Mouse (Mus musculus) kidney, adult 9 months (tissue): ENCODE results near the gene Eva1a.
A peak's percentile ranks its signal among the peaks of the same experiment; 100 is the strongest.

Experiments
- DNase-seq: peaks from one replicate; pipeline ENCODE4 v3.0.0; 2022

Eva1a gene

GRCm38 (mm10) chr6:82066515-82067081 lies 25.8 kb downstream of the Eva1a start:
- DNase-seq: no peak

- DNase-seq: peak; percentile 37
These were observed 29.6 kb downstream of the Eva1a start for GRCm38 (mm10) chr6:82070459-82070858.

- peak; percentile 96 for DNase-seq
These were observed 32.2 kb downstream of the Eva1a start for GRCm38 (mm10) chr6:82073011-82073410.

DNA sequence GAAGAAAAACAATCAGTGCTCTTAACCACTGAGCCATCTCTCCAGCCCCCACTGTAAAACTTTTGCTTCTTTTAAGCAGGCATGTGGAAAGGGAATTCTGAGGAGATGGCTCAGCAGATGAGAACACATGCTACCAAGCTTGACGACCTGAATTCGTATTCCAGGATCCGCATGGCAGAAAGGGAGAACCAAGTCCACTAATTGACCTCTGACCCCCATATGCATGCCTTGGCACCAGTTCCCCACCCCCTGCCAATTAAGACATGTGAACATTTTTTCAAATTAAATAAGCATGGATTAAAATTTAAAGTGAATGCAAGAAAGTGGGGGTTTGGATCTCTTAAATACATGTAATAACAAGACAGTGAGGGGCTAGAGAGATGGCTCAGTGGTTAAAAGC lies 32.7 kb downstream of the Eva1a start:
- peak; percentile 86 for DNase-seq

DNA sequence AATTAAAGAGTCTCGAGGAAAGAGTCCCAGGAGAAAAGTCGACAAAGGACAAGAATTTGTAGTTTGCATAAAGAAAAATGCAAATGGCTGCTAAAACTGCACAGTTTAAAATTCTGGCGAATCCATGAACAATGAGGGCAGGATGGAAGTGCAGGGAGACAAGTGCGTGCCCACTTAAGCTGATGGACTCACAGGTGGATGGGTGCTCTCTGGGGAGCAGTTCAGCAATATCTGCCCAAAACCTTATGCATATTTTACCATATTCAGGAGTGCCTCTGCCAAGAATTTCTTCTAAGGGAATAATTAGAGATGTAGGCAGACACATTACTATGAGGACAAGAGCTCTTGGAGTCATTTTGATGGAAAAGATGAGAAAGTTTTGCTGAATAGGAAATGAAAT lies 35.5 kb downstream of the Eva1a start:
- DNase-seq: no peak

DNA sequence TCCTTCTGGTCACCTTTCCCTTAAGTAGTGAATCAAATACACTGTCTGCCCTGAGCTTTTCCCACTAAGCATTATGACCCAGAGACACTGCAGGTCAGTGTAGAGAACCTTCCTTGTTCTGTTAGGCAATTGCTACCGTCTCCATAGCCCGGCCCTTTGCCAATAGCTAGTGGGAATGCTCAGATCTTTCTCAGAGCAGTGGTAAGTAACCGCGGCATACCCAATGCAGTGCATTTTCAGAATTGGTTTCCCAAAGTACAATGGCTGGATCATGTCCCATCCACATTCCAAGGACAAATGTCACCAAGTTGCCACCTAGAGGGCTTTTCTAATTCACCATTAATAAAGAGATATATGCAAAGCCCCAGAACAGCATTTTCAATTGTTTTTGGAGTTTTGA lies 38.0 kb downstream of the Eva1a start:
- DNase-seq: no peak

GRCm38 (mm10) chr6:82083655-82084054 lies 42.8 kb downstream of the Eva1a start:
- no peak for DNase-seq

GRCm38 (mm10) chr6:82084235-82084634 lies 43.4 kb downstream of the Eva1a start:
- DNase-seq: peak; percentile 44

- DNase-seq: no peak
These were observed 44.6 kb downstream of the Eva1a start for GRCm38 (mm10) chr6:82085313-82085908.

GRCm38 (mm10) chr6:82088133-82088532 lies 47.3 kb downstream of the Eva1a start:
- DNase-seq: no peak

- DNase-seq: no peak
These were observed 50.9 kb downstream of the Eva1a start for GRCm38 (mm10) chr6:82091773-82092172.

GRCm38 (mm10) chr6:82097705-82098104 lies 56.9 kb downstream of the Eva1a start:
- DNase-seq: no peak

DNA sequence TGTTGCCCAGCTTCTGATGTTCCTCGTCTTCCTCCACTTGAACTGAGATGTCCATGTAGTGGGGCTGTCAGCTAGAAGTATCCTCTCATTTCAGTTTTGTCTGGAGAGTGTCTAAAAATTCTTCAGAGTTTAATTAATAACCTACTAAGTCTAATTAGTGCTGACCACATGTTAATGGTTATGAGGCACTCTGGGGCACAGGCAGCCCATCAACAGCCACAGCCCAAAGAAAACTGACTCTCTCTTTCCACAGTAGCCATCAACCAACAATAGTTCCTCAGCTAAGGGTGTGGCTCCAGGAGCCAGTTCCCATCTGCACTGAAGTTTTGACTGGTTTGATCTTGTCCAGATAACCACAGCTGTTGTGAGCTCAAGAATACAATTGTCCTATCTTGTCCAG lies 57.6 kb downstream of the Eva1a start:
- peak; percentile 59 for DNase-seq

GRCm38 (mm10) chr6:82110473-82110872 lies 69.6 kb downstream of the Eva1a start:
- DNase-seq: no peak

GRCm38 (mm10) chr6:82111111-82111510 lies 70.3 kb downstream of the Eva1a start:
- peak; percentile 54 for DNase-seq

DNA sequence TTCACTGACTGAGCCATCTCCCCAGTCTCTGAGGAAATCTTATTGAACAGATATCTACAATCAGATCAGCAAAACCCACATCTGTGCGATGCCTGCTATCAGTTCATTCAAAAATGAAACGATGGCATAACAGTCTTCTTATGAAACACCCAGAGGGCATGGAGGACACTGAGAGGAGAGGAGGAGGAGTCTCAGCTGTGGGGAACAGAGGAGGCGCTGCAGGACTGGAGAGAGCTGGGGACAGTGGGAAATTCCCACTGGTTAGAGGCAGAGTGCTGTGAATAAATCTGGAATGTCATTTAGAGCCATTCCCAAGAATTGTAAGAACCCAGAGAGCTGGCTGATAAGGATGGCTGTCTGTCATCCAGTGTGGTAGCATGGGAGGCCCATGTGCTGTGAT lies 70.7 kb downstream of the Eva1a start:
- no peak for DNase-seq

DNA sequence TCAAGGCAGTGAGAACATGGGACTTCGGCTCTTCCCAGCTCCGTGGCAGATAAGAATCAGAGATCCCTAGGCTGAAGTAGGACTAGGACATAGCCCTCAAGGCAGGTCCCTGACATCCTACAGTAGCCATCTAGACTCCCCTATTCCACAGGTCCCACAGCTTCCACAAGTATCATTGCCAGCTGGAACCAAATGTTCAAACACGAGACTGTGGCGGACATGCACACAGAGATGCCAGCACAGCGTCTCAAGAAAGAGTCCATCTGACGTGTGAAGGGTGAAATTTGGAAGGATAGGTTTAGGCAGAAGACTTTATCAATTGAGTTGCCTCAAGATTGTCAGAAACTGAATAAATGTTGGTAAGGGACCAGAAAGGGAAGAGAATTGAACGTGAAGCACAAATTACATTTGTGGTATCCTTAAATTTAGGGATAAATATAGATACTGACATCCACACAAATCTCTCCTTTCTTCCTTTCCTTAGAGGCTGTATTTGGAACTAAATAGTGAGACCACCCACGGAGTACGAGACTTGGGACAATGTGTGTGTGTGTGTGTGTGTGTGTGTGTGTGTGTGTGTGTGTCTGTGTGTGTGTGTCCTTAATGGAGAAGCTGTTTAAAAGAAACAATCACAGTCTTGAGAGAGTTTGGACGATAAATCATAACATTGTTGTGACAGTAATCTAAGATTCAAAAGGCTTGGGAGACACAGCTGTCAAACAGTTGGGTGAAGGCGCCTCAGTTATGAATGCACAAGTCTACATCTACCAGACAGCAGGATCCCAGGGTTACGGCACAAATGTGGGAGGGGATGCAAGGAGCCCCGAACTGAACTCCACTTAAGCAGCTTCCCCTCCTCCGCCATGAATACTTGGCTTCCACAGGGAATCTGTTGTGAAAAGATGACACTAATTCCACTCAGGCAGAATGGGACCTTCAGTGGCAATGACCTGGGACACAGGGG lies 71.6 kb downstream of the Eva1a start:
- DNase-seq: no peak

DNA sequence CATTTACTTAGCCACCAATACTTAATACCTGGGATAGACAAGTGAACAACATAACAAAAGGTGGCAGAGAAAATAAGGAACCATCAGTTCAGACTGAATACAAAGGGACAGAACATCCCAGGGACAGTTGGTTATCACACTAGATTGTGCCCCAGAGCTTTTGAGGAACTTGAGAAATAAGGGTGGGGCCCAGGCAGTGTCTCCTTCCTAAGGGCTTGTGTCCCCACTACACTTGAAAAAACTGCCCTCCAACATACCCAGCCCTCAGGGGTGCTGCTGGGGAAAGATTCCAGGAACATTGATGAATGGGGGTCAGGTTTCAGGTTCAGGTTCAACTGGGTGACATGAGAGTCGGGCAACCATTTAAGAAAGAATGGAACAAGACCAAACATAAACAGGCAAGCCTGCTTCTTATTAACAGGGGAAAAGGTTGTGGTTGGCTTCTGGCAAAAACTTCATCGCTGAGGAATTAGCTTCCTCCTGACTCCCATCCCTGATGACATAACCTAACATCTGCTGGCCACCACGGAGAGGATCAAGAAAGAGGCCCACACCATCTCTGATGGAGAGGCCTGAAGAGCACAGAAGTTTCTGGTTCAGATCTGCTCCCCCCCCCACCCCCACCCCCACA lies 74.6 kb downstream of the Eva1a start:
- DNase-seq: no peak

GRCm38 (mm10) chr6:82116176-82116575 lies 75.3 kb downstream of the Eva1a start:
- DNase-seq: no peak

GRCm38 (mm10) chr6:82117871-82118270 lies 77.0 kb downstream of the Eva1a start:
- no peak for DNase-seq

- peak; percentile 92 for DNase-seq
These were observed 78.7 kb downstream of the Eva1a start for GRCm38 (mm10) chr6:82119322-82120162.

DNA sequence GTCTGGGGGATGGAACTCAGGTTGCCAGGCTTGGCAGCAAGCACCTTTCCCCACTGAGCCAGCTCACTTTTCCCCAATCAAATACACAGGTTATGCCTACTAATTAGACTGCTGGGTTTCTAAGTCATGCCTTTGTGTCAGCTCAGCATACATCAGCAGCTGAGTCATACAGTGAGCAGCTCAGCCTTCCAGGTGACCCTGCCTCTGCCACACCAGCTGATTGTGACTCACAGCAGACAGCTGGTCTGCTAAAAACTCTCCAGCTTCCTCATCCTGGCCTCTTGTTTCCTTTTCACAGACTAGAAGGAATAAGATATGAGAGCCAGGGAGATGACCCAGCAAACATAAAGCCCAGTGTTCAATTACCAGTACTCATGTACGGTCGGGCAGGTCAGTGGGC lies 84.3 kb downstream of the Eva1a start:
- DNase-seq: no peak

DNA sequence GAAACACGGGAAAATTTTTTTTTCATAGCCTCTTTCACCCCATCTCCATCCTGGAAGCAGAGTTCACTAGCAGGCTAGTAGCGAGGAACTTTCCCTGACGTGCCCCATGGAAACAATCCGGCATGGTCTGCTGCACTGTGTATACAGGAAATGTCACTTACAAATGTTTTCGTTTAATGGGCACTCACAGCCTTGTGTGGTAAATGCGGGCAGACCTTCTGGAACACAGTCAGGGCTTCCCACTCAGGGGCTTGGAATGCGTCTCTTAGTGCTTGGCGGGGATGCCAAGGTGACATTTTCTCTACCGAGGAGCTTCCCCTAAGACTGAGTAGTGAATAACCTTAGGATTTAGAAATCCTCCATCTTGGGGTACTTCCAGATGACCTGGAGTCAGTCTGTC lies 87.0 kb downstream of the Eva1a start:
- no peak for DNase-seq
